ENCODE assay signal across 8 mouse cellular contexts in genomic region chr4:155095238-155095900, GRCm38 (mm10). TPM values are rescaled to one million over a fixed set of nuclear protein-coding genes. Genes with fewer than 3 reads are reported as not detected.
DNase-seq lines count a peak whose midpoint lies in the region; ATAC-seq lines count a peak whose summit lies in the region.

No protein-coding gene starts in this region.

- DNase-seq in adrenal gland, adult 18-20 months (ENCODE audit: low spot score in 2 of 2): peak; percentile 75 to 85
- peak; percentile 93 for DNase-seq in embryo, embryonic 11 days
- DNase-seq in gastrocnemius, postnatal 36 days: peak; percentile 80
- DNase-seq in intestine, embryonic 14.5 days (ENCODE audit: low spot score): peak; percentile 90
- DNase-seq in left cerebral cortex, postnatal 10 days (ENCODE audit: extremely low spot score in 1 of 2, low spot score in 2 of 2): peak; percentile 89 to 91
- peak; percentile 89 for DNase-seq in right cerebral cortex, postnatal 14 days
- DNase-seq in urinary bladder, postnatal 25 days (ENCODE audit: low spot score): peak; percentile 83

- H3K4me2 ChIP-seq in intestine, embryonic 14.5 days (ENCODE audit: low read length): no peak overlapping the region

- intact Hi-C loops in gastrocnemius, postnatal 36 days (cut with DNase I): loop anchor here (1.0 to 2.0 kb wide), 2 partner anchors 154 to 213 kb away; partner anchors contain the start of gene Faap20
- intact Hi-C loops in left cerebral cortex, postnatal 10 days (cut with DNase I): loop anchor here (1.0 kb wide), 1 partner anchor 154 kb away; the partner anchor contains the start of gene Faap20

- H3K27ac ChIP-seq in intestine, embryonic 14.5 days (ENCODE audit: low read depth): 0 out of 2 replicates have a peak overlapping the region, but pooled peaks have one; percentile 17

- no peak overlapping the region for H3K9ac ChIP-seq in intestine, embryonic 14.5 days (ENCODE audit: low read length)

- H3K9me3 ChIP-seq in intestine, embryonic 14.5 days (ENCODE audit: control insufficient read depth, low read length): no peaks in the 10 kb centered on the region

- H3K27me3 ChIP-seq in intestine, embryonic 14.5 days (replicated peaks; ENCODE audit: control insufficient read depth, insufficient read depth, low read length): no peaks in the 10 kb centered on the region

- H3K4me1 ChIP-seq in intestine, embryonic 14.5 days (replicated peaks; ENCODE audit: control insufficient read depth, insufficient read depth, low read length): 0 out of 2 replicates have a peak, but pooled peaks cover 4% of the 10 kb centered on the region

- 50% methylated on average over 8 of the region's 8 CpGs for WGBS in intestine, embryonic 14.5 days

- H3K4me3 ChIP-seq in intestine, embryonic 14.5 days (ENCODE audit: low read depth, low read length): no peak overlapping the region

- peak; percentile 80 for ATAC-seq in intestine, embryonic 14.5 days (replicated peaks; ENCODE audit: low FRiP score, low TSS enrichment, low read depth)
- ATAC-seq in megakaryocyte-erythroid progenitor cell, adult 5-6 weeks (replicated peaks; ENCODE audit: low FRiP score, low TSS enrichment, poor library complexity, severe bottlenecking): peak; percentile 82

- peaks cover 4% of the 10 kb centered on the region; the same call in 1 of the 2 replicates for H3K36me3 ChIP-seq in intestine, embryonic 14.5 days (ENCODE audit: control insufficient read depth, insufficient read depth, low read length)

RNA-seq across cellular contexts. Expression of gene Morn1, which starts 9.0 kb away (rescaled TPM):
- total RNA-seq in adrenal gland, adult 18-20 months (2021): 1 to 10 TPM; 6.6 to 9.8 TPM
- total RNA-seq in gastrocnemius, postnatal 36 days (2021): 1 to 10 TPM; 1.5 to 1.8 TPM
- 3.8 and 5.5 TPM in 2 replicates for polyA plus RNA-seq in intestine, embryonic 14.5 days (2014; fragmentation: Nextera tagmentation; extraction: Ambion mirVana)
- 10 to 100 TPM; 16.0 to 16.3 TPM for total RNA-seq in left cerebral cortex, postnatal 10 days (2021)
- 3.8 and 7.6 TPM in 2 replicates for total RNA-seq in megakaryocyte-erythroid progenitor cell, adult 5-6 weeks (2014; fragmentation: Nextera tagmentation)
- total RNA-seq in megakaryocyte-erythroid progenitor cell, adult 5-6 weeks (2017): 1.6 and 1.8 TPM in 2 replicates

RNA-seq across cellular contexts. Expression of gene Rer1, which starts 9.2 kb away (rescaled TPM):
- total RNA-seq in adrenal gland, adult 18-20 months (2021): 100 to 1,000 TPM in 1 of 2 experiments, 10 to 100 TPM in 1; 95.4 to 109 TPM
- 10 to 100 TPM; 46.1 to 50.3 TPM for total RNA-seq in gastrocnemius, postnatal 36 days (2021)
- polyA plus RNA-seq in intestine, embryonic 14.5 days (2014; fragmentation: Nextera tagmentation; extraction: Ambion mirVana): 188 and 191 TPM in 2 replicates
- total RNA-seq in left cerebral cortex, postnatal 10 days (2021): 10 to 100 TPM; 68.8 to 71.0 TPM
- total RNA-seq in megakaryocyte-erythroid progenitor cell, adult 5-6 weeks (2014; fragmentation: Nextera tagmentation): 105 and 108 TPM in 2 replicates
- total RNA-seq in megakaryocyte-erythroid progenitor cell, adult 5-6 weeks (2017): 97.8 and 135 TPM in 2 replicates

RNA-seq across cellular contexts. Expression of gene Pex10, which starts 28.6 kb away (rescaled TPM):
- 10 to 100 TPM; 18.2 to 20.3 TPM for total RNA-seq in adrenal gland, adult 18-20 months (2021)
- total RNA-seq in gastrocnemius, postnatal 36 days (2021): 10 to 100 TPM; 11.9 to 13.2 TPM
- polyA plus RNA-seq in intestine, embryonic 14.5 days (2014; fragmentation: Nextera tagmentation; extraction: Ambion mirVana): 6.5 and 8.9 TPM in 2 replicates
- total RNA-seq in left cerebral cortex, postnatal 10 days (2021): 10 to 100 TPM; 18.0 to 19.3 TPM
- 8.1 and 9.0 TPM in 2 replicates for total RNA-seq in megakaryocyte-erythroid progenitor cell, adult 5-6 weeks (2014; fragmentation: Nextera tagmentation)
- 5.8 and 6.4 TPM in 2 replicates for total RNA-seq in megakaryocyte-erythroid progenitor cell, adult 5-6 weeks (2017)

RNA-seq across cellular contexts. Expression of gene Plch2, which starts 38.8 kb away (rescaled TPM):
- under 1 TPM; 0.33 to 0.35 TPM for total RNA-seq in adrenal gland, adult 18-20 months (2021)
- under 1 TPM; 0.26 to 0.47 TPM for total RNA-seq in gastrocnemius, postnatal 36 days (2021)
- 12.8 and 13.3 TPM in 2 replicates for polyA plus RNA-seq in intestine, embryonic 14.5 days (2014; fragmentation: Nextera tagmentation; extraction: Ambion mirVana)
- total RNA-seq in left cerebral cortex, postnatal 10 days (2021): 10 to 100 TPM; 33.3 to 41.2 TPM
- total RNA-seq in megakaryocyte-erythroid progenitor cell, adult 5-6 weeks (2014; fragmentation: Nextera tagmentation): 0.33 and 3.2 TPM in 2 replicates
- not detected in 2 replicates for total RNA-seq in megakaryocyte-erythroid progenitor cell, adult 5-6 weeks (2017)
